Mouse (Mus musculus) layer of hippocampus, adult 2 months (tissue): Measurements from ENCODE around the gene Gm49405. TPM values are rescaled to one million over a fixed set of nuclear protein-coding genes. Genes with fewer than 3 reads are reported as not detected.
A peak's percentile ranks its signal among the peaks of the same experiment; 100 is the strongest.
"Not testable (repeated sequence)": the region's sequence is repeated elsewhere in the genome, so short reads cannot be mapped to it uniquely, and the experiment has no call there.

Experiments
- DNase-seq, 2 experiments: peaks; one replicate each; pipeline ENCODE4 v3.0.0; 2022; ENCODE audit warnings: low spot score in 2 of 2
- H3K27ac ChIP-seq: fragments of 200-600 bp; 2 replicates; pipeline ENCODE4 v1.8.1; 2022
- H3K4me3 ChIP-seq: fragments of 200-600 bp; 2 replicates; pipeline ENCODE4 v1.8.1; 2022; ENCODE audit warnings: mild to moderate bottlenecking
- CTCF ChIP-seq: fragments of 200-600 bp; conservative IDR thresholded peaks from 2 replicates; pipeline ENCODE4 v1.8.1; 2022; ENCODE audit warnings: antibody characterized with exemption, mild to moderate bottlenecking, moderate library complexity
- total RNA-seq, 2 experiments: library from RNA; stranded (reverse); gene quantifications; 2 replicates each; pipeline ENCODE4 v1.2.3; 2021

Gene Gm49405
- total RNA-seq, 2 experiments from 2014 or later, result 1.3 to 1.4 TPM

DNA sequence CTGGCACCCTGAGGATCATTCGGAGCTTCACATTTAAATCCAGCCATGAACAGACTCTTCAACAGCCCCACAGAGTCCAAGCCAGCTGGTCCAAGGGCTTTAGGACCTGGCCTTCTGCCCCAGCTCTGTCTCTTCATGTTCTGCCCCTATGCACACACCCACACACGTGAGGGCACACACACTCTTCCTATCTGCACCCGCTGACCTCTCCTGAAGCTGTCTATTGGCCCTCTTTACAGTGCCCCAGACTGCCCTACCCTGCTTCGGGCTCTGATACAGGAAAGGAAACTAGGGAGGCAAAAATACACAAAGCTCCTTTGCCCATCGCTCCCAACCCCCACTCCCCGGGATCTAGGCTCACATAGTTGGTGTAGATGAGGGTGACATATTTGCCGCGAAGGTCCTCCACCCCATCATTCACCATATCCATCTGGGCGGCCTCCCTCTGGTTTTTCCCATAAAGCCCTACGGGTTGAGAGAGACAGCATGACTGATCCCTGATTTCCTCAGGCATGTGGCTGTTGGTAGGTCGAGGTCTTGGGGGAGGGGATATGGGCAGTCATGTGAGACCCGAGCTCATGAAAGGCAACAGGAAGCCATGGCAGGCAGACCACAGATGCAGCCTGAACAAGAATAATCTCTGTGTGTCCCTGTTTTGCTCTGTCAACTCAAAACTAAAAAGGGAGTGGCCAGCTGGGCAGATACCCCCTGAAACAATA, 36.1 kb downstream of the Gm49405 start:
- no peak for TF ChIP-seq CTCF
- Histone ChIP-seq H3K27ac (peak overlapping the region; percentile 18; the same call in 1 of the 2 replicates), H3K4me3 (peak overlapping the region; percentile 27)
- DNase-seq, result no peak

- Histone ChIP-seq H3K4me3 (peak overlapping the region; percentile 68), H3K27ac (peak overlapping the region; percentile 94)
- DNase-seq, result not testable (repeated sequence)
These were observed 36.8 kb downstream of the Gm49405 start for GRCm38 (mm10) chr19:4037154-4037787.

- peak within 1 kb of the TSS; percentile 94 for H3K27ac ChIP-seq
- peak; percentile 62 for TF ChIP-seq CTCF
- DNase-seq, result peak; percentile 87 to 91
- peak within 1 kb of the TSS; percentile 68 for H3K4me3 ChIP-seq
These were observed 37.4 kb downstream of the Gm49405 start, which contains the start of gene Gstp1 for GRCm38 (mm10) chr19:4037788-4038232. TSS of gene Gstp1 (minus strand) at chr19:4037985.

DNA sequence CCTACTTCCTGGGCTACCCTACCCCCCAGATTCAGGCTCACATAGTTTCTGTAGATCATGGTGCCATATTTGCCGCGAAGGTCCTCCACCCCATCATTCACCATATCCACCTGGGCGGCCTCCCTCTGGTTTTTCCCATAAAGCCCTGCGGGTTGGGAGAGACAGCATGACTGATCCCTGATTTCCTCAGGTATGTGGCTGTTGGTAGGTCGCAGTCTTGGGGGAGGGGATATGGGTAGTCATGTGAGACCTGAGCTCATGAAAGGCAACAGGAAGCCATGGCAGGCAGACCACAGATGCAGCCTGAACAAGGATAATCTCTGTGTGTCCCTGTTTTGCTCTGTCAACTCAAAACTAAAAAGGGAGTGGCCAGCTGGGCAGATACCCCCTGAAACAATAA, 40.5 kb downstream of the Gm49405 start:
- not testable (repeated sequence) for H3K27ac ChIP-seq, H3K4me3 ChIP-seq, DNase-seq

- DNase-seq, H3K27ac ChIP-seq, H3K4me3 ChIP-seq: not testable (repeated sequence)
These were observed 41.1 kb downstream of the Gm49405 start for GRCm38 (mm10) chr19:4041500-4041899.

DNA sequence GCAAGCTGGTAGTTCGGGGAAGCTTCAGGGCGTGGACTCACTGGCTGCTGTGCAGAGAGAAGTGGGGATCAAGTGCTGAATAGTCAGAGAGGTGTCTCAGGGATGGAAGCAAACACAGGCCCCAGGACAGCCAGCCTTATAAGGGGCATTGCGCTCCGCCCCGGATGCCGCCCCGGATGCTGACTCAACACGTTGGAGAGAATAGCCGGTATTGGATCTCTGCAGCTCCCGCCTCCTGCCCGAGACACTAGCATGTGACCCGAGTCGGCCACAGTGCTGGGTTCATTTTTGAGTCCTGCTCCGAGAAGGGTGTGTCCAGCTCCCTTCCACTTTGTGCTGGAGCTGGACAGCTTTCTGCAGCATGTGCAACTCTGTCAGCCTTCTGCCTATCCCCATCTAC, 41.7 kb downstream of the Gm49405 start:
- no peak overlapping the region for H3K27ac ChIP-seq
- no peak overlapping the region for H3K4me3 ChIP-seq
- no peak for TF ChIP-seq CTCF
- no peak for DNase-seq

GRCm38 (mm10) chr19:4044109-4044508, 43.7 kb downstream of the Gm49405 start:
- DNase-seq, H3K27ac ChIP-seq, H3K4me3 ChIP-seq: not testable (repeated sequence)

- Histone ChIP-seq H3K27ac (peak within 1 kb of the TSS; percentile 81), H3K4me3 (peak within 1 kb of the TSS; percentile 44)
- TF ChIP-seq CTCF, result peak; percentile 82
- DNase-seq, result peak; percentile 62 to 91
These were observed 45.8 kb downstream of the Gm49405 start, which contains the start of gene Gstp2 for GRCm38 (mm10) chr19:4045966-4046865. TSS of gene Gstp2 (minus strand) at chr19:4046023.

- DNase-seq, result no peak
- Histone ChIP-seq H3K27ac (no peak overlapping the region), H3K4me3 (no peak overlapping the region)
- TF ChIP-seq CTCF, result no peak
These were observed 46.4 kb downstream of the Gm49405 start for GRCm38 (mm10) chr19:4046866-4047254.

GRCm38 (mm10) chr19:4047859-4048258, 47.4 kb downstream of the Gm49405 start:
- TF ChIP-seq CTCF, result peak; percentile 87
- no peak overlapping the region for H3K27ac ChIP-seq
- peak; percentile 39 to 74 for DNase-seq
- H3K4me3 ChIP-seq, result no peak overlapping the region

GRCm38 (mm10) chr19:4049069-4049468, 48.6 kb downstream of the Gm49405 start:
- not testable (repeated sequence) for H3K4me3 ChIP-seq, DNase-seq, H3K27ac ChIP-seq
- TF ChIP-seq CTCF, result peak; percentile 37

DNA sequence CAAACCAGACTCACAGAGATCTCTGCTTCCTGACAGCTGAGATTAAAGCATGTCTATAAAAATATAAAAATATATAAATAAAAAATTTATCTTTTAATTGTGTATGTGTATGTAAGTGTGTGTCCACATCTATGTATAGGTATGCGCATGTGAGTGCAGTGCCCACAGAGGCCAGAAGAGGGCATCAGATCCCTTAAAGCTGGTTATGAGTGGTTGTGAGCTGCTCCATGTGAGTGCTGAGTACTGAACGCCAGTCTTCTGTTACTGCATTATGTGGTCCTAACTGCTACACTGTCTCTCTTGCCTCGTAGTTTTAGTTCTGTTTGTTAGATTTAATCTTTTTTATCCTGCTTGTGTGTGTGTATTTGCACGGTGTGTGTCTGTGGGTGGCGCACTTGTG, 50.6 kb downstream of the Gm49405 start:
- Histone ChIP-seq H3K27ac (no peak overlapping the region), H3K4me3 (no peak overlapping the region)
- DNase-seq, result no peak
- peak; percentile 40 for TF ChIP-seq CTCF
